ENCODE assay signal across 44 mouse cellular contexts in the genomic region with DNA sequence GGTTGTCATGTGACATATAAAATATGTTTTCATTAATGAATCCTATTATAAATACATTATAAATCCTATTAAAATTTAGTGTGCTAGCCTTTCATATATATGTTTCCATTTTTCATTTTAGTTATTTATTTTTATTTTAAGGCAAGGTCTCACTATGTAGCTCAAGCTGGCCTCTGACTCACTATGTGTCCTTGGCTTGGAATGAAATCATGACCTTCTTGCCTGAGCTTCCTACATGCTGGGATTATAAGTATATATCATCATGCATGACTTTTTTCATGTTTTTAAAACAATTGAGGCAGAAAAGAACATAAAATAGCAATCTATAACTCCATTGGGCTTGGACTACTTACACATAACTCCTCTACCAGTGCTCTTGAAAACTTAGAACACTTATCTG. TPM values are rescaled to one million over a fixed set of nuclear protein-coding genes. Genes with fewer than 3 reads are reported as not detected.
"Had no signal": no experiment of that assay in that cellular context is flagged by ENCODE, and none has a peak within 500 bp of the region (broad histone marks: within the 10 kb centered on the region; RNA-seq: fewer than 3 reads in every experiment).

No protein-coding gene starts in this region.

- DNase-seq: gastrocnemius, postnatal 14 days; gastrocnemius, postnatal 36 days; heart, adult 11 months; heart, adult 2 months; heart, postnatal 14 days; heart, postnatal 36 days; kidney, adult 11 months; kidney, adult 2 months; kidney, adult 9 months; kidney, postnatal 14 days; kidney, postnatal 36 days; layer of hippocampus, adult 9-11 months; layer of hippocampus, postnatal 36 days; left cerebral cortex, postnatal 4 days had no signal

RNA-seq across cellular contexts. Expression of a gene that starts 52.4 kb away (rescaled TPM):
- total RNA-seq: gastrocnemius, adult 8-10 months; gastrocnemius, postnatal 14 days; gastrocnemius, postnatal 36 days; heart, adult 2 months; heart, postnatal 14 days; heart, postnatal 36 days; hematopoietic stem cell, adult 5-6 weeks; hindbrain, postnatal 0 days; layer of hippocampus, adult 18-20 months; layer of hippocampus, adult 8-10 months; layer of hippocampus, postnatal 14 days; layer of hippocampus, postnatal 36 days; left cerebral cortex, adult 18-20 months; left cerebral cortex, adult 8-10 months; left cerebral cortex, postnatal 10 days; left cerebral cortex, postnatal 25 days; left cerebral cortex, postnatal 4 days; liver, adult 2 months had no signal
- polyA plus RNA-seq: gonadal fat pad, adult 2 months; heart, adult 2 months; heart, embryonic 11.5 days; heart, embryonic 13.5 days; heart, embryonic 15.5 days; heart, postnatal 0 days; hindbrain, embryonic 11.5 days; hindbrain, embryonic 13.5 days; hindbrain, embryonic 15.5 days; hindbrain, postnatal 0 days; intestine, embryonic 14.5 days; intestine, embryonic 16.5 days; kidney, adult 2 months; kidney, embryonic 15.5 days; kidney, postnatal 0 days; large intestine, adult 2 months; limb, embryonic 11.5 days; limb, embryonic 13.5 days; limb, embryonic 15.5 days; liver, adult 2 months; liver, embryonic 12.5 days; liver, embryonic 14.5 days; liver, embryonic 16.5 days had no signal
